Mouse (Mus musculus): ENCODE measurements around the gene Gnb1.

- TF ChIP-seq CTCF (IDR thresholded peaks at IDR 0.05; ENCODE audit: extremely low read depth, insufficient read depth, insufficient read length, insufficient replicate concordance) (no peak), POLR2A (IDR thresholded peaks at IDR 0.05; ENCODE audit: low read depth, low read length) (no peak)
These were observed 58.8 kb downstream of the Gnb1 start for GRCm38 (mm10) chr4:155549993-155550392.

All from spleen, adult 2 months (tissue).